Mouse (Mus musculus): ENCODE data around the gene Cops7a. TPM values are rescaled to one million over a fixed set of nuclear protein-coding genes. Genes with fewer than 3 reads are reported as not detected.

Gene Cops7a
- total RNA-seq, 2 experiments from 2014 or later = 144 to 151 TPM

DNA sequence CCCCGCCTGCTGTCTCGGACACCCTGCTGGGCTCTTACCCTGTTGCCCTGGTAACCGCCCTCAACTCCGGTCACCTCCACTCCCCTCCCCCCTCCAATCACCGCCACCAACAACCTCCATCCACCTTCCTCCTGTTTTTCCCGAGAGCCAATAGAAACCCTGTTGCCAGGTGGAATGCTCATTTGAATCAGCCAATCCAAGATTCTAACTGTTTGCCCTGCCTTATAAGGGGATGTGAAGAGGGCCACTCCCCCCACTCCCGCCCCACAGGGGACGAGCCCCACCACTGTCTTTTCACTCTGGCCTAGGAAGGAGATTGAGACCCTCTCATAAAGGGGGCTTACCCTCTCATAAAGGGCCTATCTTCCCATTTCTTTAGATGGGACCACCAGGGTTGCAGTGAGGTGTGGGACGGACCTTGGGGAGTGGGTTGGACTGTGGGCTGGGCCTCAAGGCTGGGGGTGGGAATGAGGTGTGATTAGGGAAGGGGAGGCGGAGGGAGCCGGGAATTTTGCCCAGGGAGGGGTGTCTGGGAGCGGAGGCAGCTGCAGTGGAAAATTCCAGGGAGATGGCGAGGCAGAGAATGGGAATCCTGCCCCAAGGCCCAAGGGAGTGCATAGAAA lies 45.5 kb downstream of the Cops7a start, which contains the start of gene Ptms:
TSS of gene Ptms (minus strand) at position 409 of the 623 bp plus-strand sequence.
- DNase-seq (ENCODE audit: extremely low spot score in 1 of 2, low spot score in 1 of 2) = peak; percentile 80 to 85

DNA sequence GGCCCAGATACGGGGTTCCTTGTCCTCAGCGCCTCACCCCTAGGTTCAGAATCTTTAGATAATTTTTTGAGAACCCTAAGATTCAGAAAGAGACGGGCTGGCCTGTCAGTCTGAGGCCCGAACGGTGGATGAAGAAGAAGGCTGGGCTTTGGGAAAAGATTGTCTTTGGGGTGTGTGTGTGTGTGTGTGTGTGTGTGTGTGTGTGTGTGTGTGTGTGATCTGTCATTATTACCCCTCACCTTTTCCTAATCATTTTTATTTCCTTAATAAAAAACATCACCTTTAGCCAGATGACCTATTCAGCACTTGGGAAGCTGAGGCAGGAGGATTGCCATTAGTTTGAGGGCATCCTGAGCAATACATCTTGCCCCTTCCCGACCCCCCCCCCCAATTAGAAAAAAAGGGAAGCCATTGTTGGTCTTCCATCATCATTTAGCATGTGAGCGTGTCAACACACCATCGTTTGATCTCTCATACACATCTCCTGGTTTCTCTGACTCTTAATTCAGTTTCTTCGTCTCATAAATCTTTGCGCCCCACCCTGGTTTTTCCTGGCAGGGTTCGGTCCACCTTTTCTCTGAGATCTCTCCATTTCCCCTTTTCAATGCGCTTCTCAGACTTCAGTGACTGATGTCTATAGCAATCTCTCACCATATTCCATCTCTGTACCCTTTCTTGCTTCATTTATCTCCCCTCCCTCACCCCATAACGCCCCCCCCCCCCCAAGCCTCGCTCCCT lies 46.3 kb downstream of the Cops7a start:
- DNase-seq (ENCODE audit: extremely low spot score in 1 of 2, low spot score in 1 of 2) = no peak

DNA sequence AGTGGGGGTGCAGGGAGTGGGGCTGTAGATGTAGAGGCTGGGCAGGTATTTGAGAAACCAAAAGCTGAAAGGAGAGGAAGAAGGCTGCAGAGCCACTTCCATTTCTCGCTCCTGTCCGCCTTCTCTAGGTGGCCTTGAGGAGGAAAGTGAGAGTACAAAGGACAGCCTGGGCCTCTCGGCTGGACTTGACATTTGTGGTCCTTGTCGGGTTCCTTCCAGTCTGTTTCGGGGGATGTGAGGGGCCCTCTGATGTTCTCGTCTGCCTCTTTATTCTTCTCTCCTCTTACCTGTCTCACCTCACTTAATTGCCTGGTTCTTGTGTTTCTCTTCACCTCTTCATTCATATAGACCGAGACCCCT lies 47.0 kb downstream of the Cops7a start:
- no peak for DNase-seq (ENCODE audit: extremely low spot score in 1 of 2, low spot score in 1 of 2)

DNA sequence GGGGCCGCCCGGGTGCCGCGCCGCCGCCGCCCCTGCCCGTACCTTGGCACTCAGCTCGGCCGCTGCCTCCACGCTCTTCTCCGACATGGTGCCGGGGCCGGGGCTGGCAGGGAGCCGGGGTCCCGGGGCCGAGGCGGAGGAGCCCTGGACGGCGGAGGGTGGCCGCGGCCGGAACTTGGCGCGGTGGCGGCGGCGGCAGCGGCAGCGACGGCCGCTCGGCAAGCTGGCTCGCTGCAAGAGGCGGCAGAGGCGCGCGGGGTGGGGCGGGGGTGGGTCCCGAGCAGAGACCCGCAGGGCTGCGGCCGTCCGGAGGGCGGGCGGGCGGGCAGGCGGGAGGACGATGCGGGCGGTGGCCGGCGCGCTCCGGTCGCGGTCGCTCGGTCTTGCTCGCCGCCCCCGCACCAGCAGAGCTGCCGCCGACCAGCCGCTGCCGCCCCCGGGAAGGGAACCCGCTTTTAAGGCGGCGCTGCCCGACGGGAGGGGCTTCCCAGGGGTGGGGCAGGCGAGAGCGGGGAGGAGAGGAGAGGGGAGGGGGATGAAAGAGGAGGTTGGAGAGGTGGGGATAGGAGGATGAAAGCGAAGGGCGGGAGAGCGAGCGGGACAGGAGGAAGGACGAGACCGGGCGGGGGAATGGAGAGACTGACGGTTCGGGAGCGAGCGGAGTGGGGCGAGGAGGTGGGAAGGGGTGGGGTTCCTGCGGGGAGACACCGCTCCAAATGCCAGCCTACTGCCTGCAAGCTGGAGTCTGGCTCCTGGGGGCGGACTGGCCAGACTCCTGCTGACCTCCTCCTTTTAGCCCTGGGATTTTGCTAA lies 47.6 kb downstream of the Cops7a start:
- peak; percentile 80 to 83 for DNase-seq (ENCODE audit: extremely low spot score in 1 of 2, low spot score in 1 of 2)

DNA sequence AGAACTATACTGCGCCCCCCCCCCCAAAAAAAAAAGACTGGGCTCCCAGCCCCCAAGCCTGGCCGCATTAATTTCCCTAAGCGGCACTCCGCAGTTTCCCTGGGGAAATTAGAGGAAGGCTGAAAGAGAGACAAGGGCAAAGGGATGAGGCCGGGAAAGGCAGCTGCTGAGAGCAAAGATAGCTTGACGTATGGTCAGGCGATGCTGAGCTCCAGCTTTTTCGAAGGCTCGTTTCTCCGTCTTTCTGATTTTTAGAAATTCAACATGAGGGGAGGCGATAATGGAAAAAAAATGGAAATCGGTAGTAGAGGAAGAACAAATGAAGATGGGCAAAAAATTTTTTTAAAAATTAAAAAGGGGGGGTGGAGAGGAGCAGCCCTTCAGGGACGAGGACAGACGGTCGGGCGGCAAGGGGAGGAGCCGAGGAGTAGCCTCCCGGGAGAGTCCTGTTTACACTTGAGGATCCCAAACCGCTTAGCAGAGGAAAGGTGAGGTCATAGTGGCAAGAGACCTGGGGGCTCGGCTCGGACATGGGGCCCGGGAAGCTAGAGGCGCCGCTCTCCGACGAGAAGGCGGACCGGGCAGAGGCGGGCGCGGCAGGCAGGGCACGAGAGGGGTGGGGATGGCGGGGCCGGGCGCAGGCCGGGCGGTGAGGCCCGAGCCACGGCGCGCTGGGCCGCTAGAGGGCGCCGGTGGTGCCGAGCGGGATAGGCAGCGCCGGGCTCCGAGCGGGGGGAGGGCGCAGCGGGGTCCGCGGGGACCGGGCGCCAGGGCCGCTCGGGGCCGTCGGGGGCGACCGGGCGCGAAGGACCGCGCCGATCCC lies 48.4 kb downstream of the Cops7a start:
- peak; percentile 91 to 92 for DNase-seq (ENCODE audit: extremely low spot score in 1 of 2, low spot score in 1 of 2)

DNA sequence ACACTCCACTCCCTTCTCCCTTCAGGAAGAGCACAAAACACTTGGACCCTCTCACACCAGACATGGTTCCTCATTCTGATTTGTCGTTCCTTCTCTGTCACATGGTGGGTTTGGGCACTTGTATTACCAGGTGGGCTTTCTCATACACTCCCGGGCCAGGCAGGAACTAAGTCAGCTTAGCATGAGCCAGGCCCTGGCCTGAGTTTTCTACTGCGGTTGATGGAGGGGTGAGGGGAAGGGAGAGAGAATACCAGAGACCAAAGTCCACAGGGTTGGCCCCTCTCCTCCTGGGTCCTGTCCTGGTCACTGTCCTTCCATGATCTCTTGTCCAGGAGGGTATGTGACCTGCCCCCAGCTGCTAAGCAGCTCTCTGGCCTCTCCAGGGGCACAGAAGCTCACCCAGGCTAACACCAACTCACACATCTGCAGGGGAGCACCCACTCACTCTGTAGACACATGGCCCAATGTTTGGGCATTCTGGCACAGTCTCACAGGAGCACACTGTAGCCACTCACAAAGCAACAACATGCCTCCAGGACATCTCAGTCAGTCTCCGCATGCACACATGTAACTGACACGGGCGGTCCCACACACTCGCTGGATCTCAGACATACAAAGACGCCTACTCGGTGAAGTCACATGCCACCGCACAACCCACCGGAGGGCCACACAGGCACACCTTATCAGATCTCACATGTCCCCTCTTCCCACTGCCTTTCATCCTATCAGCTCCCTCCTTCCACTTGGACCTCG lies 49.2 kb downstream of the Cops7a start:
- DNase-seq (ENCODE audit: extremely low spot score in 1 of 2, low spot score in 1 of 2) = peak; percentile 46 to 48

DNA sequence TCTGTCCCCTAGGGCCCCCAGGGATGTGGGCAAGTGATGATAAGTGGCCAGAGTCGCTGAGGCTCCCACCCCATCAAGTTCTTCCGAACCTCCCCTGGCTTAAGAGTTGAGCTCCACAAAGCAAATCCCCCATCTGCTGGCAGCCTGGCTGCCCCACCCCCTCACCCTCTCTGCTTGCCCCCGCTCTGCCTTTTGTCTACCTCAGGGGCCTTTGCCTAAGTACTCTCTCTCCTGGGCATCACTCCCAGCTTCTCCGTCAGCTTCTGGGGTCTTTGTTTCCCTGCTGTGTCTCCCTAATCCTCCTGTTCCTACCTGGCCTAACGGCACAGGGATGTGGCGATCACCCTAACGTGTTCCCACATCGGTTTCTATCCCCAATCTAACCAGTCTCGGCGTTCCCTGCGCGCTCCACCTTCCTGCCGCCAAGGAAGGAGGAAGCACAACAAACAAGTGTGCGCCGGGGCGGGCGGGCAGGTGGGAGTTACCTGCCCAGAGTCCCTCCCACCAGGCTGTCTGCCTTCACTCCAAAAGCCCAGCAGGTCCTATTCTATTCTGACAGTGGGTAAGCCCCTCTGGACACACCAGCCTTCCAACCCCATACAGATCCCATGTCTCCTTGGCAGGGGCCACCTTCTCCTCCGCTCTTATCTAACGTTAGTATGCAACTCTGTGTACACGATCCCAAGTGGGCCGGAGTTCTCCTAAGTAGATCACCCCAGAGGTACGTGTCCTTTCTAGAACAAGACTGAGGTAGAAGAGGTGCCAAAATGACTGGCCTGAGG lies 50.0 kb downstream of the Cops7a start:
- no peak for DNase-seq (ENCODE audit: extremely low spot score in 1 of 2, low spot score in 1 of 2)

DNA sequence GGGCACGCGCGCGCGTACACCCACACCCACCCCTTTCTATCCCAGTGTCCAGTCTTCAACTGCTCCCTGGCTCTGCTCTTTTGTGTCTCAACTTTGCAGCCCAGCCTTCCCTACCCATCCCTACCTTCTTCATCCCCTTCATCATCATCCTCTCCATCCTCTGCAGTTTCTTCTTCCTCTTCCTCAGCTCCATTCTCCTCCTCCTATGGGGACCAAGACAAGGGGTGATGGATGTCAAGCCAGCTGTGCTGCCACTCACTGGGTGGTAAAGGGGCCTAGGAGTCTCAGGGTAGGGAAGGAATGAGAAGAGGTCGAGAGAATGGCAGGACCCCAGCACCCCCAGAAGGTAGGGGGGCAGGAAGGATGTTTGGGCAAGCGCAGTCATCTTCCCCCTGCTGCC lies 50.8 kb downstream of the Cops7a start:
- DNase-seq (ENCODE audit: extremely low spot score in 1 of 2, low spot score in 1 of 2) = no peak

DNA sequence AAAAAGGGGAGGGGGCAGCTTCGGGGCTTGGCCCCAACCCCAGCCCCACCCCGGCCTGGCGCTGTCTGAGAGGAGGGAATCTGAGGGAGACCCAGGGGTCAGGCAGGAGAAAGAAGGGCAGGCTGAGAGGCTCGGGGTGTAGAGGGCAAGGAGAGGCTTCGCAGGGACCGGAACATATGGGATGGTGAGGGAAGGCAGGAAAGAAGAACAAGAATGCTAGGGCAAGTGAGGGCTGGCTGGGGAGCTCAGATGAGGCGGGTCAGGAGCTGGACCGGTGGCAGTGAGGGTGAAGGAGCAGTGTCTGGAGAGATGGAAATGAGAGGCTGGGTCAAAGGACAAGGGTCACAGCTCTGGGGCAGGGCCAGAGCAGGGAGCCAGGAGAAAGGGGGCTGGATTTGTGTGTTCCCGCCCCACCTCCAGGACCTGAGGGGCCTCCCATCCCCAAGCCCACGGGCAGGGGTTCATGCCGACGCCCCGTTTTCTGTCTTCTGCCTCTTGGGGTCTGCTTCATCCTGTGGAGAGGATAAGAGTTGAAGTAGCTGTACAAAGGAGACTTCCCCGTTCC lies 51.5 kb downstream of the Cops7a start:
- no peak for DNase-seq (ENCODE audit: extremely low spot score in 1 of 2, low spot score in 1 of 2)

DNA sequence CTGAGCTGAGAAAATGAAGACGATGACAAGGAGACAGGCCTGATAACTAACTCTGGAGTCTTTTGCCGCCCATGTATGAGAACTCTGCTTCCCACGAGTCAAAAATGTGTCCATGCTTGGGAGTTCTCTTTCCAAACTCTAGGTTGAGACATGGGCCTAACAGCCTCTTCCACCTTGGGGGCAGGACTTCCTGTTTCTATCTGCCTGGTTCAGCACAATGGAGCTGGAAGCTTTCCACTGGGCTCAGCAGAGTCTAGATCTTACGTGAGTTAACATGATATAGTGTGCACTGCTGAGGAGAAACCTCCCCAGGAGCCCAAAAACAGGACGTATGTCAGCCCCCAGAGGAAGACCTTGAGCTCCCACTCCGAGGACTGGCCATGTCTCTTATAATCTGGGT lies 52.1 kb downstream of the Cops7a start:
- DNase-seq (ENCODE audit: extremely low spot score in 1 of 2, low spot score in 1 of 2) = no peak

DNA sequence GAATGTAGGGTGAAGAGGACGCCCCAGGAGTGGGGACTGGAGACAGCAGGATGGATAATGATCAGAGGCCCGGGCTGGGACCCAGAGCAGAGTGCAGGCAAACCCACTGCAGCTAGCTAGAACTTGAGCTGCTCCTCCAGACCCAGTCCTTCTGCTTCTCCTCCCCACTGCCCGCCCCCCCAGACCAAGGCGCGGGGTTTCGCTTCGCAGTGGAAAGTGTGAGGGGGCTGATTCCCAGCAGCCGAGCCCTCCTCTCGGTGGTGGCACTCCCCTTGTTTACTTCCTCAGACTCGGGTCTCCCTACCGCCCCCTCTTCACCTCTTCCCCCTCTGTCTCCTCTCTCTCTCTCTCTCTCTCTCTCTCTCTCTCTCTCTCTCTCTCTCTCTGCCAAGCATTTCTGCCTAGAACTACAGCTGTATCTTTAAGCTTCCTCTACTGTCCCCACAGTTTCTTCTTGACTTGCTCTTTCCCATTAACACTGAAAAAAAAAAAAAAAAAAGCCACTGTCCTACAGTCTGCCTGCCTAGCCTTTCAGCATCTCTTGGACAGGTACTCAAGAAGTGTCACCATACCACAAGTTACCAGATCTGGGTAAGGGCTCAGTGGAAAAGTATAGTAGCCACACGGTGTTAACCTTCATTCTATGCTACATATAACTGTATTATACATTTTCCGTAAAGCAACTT lies 53.7 kb downstream of the Cops7a start, which contains the start of gene Lag3:
TSS of gene Lag3 (minus strand) at position 173 of the 686 bp plus-strand sequence.
- DNase-seq (ENCODE audit: extremely low spot score in 1 of 2, low spot score in 1 of 2) = no peak

DNA sequence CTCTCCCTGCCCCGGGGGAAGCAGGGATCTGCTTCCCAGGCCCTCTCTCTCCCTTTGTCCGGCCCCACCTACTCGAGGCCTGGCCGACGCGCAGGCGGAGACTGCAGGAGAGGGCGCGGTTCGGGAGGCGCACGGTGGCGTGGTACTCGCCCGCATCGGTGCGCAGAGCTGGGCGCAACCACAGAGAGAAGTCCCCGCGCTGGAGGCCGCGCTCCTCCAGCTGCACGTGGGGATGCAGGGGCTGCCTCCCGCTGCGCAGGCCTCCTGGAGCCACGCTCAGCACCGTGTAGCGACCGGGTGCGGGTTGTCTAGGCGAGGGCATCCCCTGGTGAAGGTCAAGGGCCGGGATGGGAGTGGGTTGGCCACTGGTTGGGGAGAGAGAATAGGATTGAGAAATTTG lies 55.3 kb downstream of the Cops7a start:
- no peak for DNase-seq (ENCODE audit: extremely low spot score in 1 of 2, low spot score in 1 of 2)

Other genes with a start within 250 kb of the Cops7a start
- 1 to 10 TPM; 2.9 to 4.0 TPM for gene Ptpn6, start 226.8 kb downstream of the Cops7a start, total RNA-seq (2021)
- 100 to 1,000 TPM; 350 to 372 TPM for gene Grcc10, start 224.2 kb downstream of the Cops7a start, total RNA-seq (2021)
- under 1 TPM in 1 of 2 experiments, not detected in 1; 0.71 TPM for gene Gm45234, start 209.5 kb downstream of the Cops7a start, total RNA-seq (2021)
- gene Atn1, start 209.0 kb downstream of the Cops7a start, total RNA-seq (2021) = 100 to 1,000 TPM; 134 to 159 TPM
- 1,000 to 10,000 TPM in 1 of 2 experiments, 100 to 1,000 TPM in 1; 947 to 1,030 TPM for gene Eno2, start 195.9 kb downstream of the Cops7a start, total RNA-seq (2021)
- gene Lrrc23, start 185.8 kb downstream of the Cops7a start, total RNA-seq (2021) = 1 to 10 TPM; 1.7 TPM
- 1 to 10 TPM; 4.5 to 6.0 TPM for gene Spsb2, start 156.9 kb downstream of the Cops7a start, total RNA-seq (2021)
- 100 to 1,000 TPM; 685 to 811 TPM for gene Tpi1, start 151.2 kb downstream of the Cops7a start, total RNA-seq (2021)
- gene Usp5, start 136.1 kb downstream of the Cops7a start, total RNA-seq (2021) = 100 to 1,000 TPM; 164 to 183 TPM
- 1 to 10 TPM; 1.1 to 1.2 TPM for gene Cdca3, start 136.0 kb downstream of the Cops7a start, total RNA-seq (2021)
- gene Gnb3, start 125.3 kb downstream of the Cops7a start, total RNA-seq (2021) = under 1 TPM in 1 of 2 experiments, not detected in 1; 0.26 TPM
- gene P3h3, start 107.8 kb downstream of the Cops7a start, total RNA-seq (2021) = 10 to 100 TPM; 18.5 to 30.1 TPM
- gene Gpr162, start 101.6 kb downstream of the Cops7a start, total RNA-seq (2021) = 100 to 1,000 TPM; 184 to 196 TPM
- gene Cd4, start 77.3 kb downstream of the Cops7a start, total RNA-seq (2021) = under 1 TPM; 0.22 to 0.26 TPM
- 1 to 10 TPM; 2.4 to 2.6 TPM for gene Lag3, start 53.8 kb downstream of the Cops7a start, total RNA-seq (2021)
- 1,000 to 10,000 TPM; 1,178 to 1,233 TPM for gene Ptms, start 45.4 kb downstream of the Cops7a start, total RNA-seq (2021)
- 100 to 1,000 TPM; 670 to 704 TPM for gene Mlf2, start 34.2 kb downstream of the Cops7a start, total RNA-seq (2021)
- 100 to 1,000 TPM; 139 to 188 TPM for gene Pianp, start 31.2 kb upstream of the Cops7a start, total RNA-seq (2021)
- 10 to 100 TPM; 42.4 to 49.6 TPM for gene Zfp384, start 43.6 kb upstream of the Cops7a start, total RNA-seq (2021)
- gene Ing4, start 74.2 kb upstream of the Cops7a start, total RNA-seq (2021) = 10 to 100 TPM; 61.4 to 61.5 TPM
- gene Acrbp, start 84.2 kb upstream of the Cops7a start, total RNA-seq (2021) = 10 to 100 TPM in 1 of 2 experiments, 1 to 10 TPM in 1; 8.2 to 12.4 TPM
- gene Lpar5, start 102.4 kb upstream of the Cops7a start, total RNA-seq (2021) = under 1 TPM; 0.35 to 0.96 TPM
- 100 to 1,000 TPM; 153 to 194 TPM for gene Chd4, start 130.4 kb upstream of the Cops7a start, total RNA-seq (2021)
- 10 to 100 TPM; 29.5 TPM for gene Nop2, start 166.4 kb upstream of the Cops7a start, total RNA-seq (2021)
- gene Iffo1, start 179.7 kb upstream of the Cops7a start, total RNA-seq (2021) = 10 to 100 TPM; 63.4 to 77.7 TPM
- 1,000 to 10,000 TPM; 2,323 to 2,636 TPM for gene Gapdh, start 200.9 kb upstream of the Cops7a start, total RNA-seq (2021)
- gene Ncapd2, start 226.2 kb upstream of the Cops7a start, total RNA-seq (2021) = 10 to 100 TPM; 24.1 to 27.6 TPM
- 10 to 100 TPM; 64.4 to 66.0 TPM for gene Mrpl51, start 226.3 kb upstream of the Cops7a start, total RNA-seq (2021)

Measured in layer of hippocampus, postnatal 25 days (tissue).